Mouse (Mus musculus): ENCODE measurements around the gene Sesn1. TPM values are rescaled to one million over a fixed set of nuclear protein-coding genes. Genes with fewer than 3 reads are reported as not detected.
A peak's percentile ranks its signal among the peaks of the same experiment; 100 is the strongest.

Sesn1 gene
- polyA plus RNA-seq, 1 experiment from 2014 or later = 36.6 TPM

DNA sequence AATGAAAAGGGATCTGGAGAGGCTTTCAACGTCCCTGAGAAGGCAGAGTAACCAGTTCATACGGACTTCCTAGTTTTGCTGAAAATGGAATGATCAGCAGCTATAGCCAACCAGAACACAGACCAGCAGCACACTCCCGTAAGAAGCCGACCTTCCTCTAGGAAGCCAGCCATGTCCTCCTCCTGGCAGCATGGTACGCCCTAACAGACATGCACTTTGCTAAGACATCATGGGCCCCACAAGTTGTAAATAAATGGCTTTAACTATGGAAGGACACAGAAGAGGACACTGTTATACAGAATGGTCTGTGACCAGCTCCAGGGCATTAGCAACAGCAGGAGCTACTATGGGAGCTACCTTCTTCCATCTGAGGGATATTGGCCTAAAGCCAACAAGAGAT lies 123.2 kb downstream of the Sesn1 start:
- DNase-seq (ENCODE audit: low spot score) (no peak), ATAC-seq (no peak)
- Histone ChIP-seq H3K9me3 (ENCODE audit: low read length) (no peaks in the 10 kb centered on the region), H3K36me3 (ENCODE audit: insufficient read depth, low read length) (no peaks in the 10 kb centered on the region), H3K27me3 (replicated peaks; ENCODE audit: insufficient read depth, low read length) (no peaks in the 10 kb centered on the region), H3K27ac (ENCODE audit: low read length) (no peak overlapping the region), H3K4me3 (ENCODE audit: low read depth, low read length) (no peak overlapping the region), H3K9ac (replicated peaks; ENCODE audit: low read depth) (no peak overlapping the region), H3K4me2 (replicated peaks; ENCODE audit: low read depth, low read length) (no peak overlapping the region), H3K4me1 (ENCODE audit: insufficient read depth, low read depth, low read length) (peaks cover 16% of the 10 kb centered on the region)
- TF ChIP-seq EP300 (IDR thresholded peaks at IDR 0.05) (no peak), CTCF (IDR thresholded peaks at IDR 0.05) (no peak)
- WGBS = 71% methylated on average over 5 of the region's 5 CpGs

DNA sequence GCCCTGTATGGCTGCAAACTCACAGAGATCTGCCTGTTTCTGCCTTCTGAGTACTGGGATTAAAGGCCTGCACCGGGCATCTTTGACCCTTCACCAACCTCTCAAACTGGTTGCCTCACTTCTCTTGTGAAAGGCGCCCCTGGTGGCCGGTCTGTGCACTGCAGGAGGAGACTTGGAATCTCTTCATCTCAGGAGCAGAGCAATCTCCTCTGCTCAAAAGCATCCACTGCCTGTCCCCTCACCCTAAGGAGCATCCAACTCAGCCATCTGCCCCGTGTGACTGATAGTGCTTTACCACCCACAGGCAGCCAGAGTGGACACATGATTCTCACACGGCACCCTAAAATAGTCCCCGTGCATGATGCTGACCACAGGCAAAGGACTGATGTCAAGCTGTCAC lies 123.8 kb downstream of the Sesn1 start:
- Histone ChIP-seq H3K4me1 (ENCODE audit: insufficient read depth, low read depth, low read length) (peaks cover 16% of the 10 kb centered on the region), H3K4me2 (replicated peaks; ENCODE audit: low read depth, low read length) (no peak overlapping the region), H3K4me3 (ENCODE audit: low read depth, low read length) (no peak overlapping the region), H3K9ac (replicated peaks; ENCODE audit: low read depth) (no peak overlapping the region), H3K9me3 (ENCODE audit: low read length) (no peaks in the 10 kb centered on the region), H3K36me3 (ENCODE audit: insufficient read depth, low read length) (no peaks in the 10 kb centered on the region), H3K27ac (ENCODE audit: low read length) (no peak overlapping the region), H3K27me3 (replicated peaks; ENCODE audit: insufficient read depth, low read length) (no peaks in the 10 kb centered on the region)
- no peak for TF ChIP-seq EP300 (IDR thresholded peaks at IDR 0.05)
- TF ChIP-seq CTCF (IDR thresholded peaks at IDR 0.05) = peak; percentile 74
- ATAC-seq (no peak), DNase-seq (ENCODE audit: low spot score) (peak; percentile 22)
- WGBS = 59% methylated on average over 6 of the region's 6 CpGs

DNA sequence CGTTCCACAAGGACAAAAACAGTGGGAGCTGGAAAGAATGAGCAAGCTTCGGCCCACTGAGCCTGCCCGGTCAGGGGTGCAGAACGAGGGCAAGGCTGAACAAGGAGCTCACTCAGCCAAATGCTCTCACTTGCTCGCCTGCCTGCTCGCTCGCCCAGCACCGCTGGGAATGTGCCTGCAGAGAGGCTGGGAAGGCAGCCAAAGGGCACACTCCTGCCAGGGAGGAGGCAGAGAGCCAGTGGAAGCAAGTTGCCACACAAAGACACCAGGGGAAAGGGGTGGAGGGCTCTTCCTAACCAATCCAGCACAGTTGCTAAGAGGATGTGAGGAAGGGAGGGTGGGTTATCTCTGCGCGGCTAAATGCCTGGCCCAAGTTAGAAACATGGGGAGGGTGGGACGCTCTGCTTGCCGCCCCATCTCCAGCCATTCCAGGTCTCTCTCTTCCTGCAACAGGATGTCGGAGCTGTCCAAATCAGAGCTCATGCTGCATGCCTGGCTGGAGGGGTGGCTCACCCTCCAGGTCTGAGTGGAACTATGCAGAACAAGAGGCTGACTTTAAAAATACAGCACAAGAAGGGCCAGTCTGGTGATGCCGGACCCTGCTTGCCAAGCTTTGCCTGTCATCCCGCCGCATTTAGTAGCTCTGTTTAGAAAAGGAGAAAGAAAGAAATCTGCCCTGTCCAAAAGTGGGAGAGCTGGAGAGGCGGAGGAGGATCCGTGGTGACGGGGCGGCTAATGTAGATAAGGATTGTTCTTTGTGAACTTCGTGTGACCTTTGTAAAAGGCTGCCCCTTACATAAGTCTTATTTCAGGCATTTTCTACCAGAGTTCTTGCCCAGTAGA lies 125.1 kb downstream of the Sesn1 start:
- Histone ChIP-seq H3K27me3 (replicated peaks; ENCODE audit: insufficient read depth, low read length) (no peaks in the 10 kb centered on the region), H3K9me3 (ENCODE audit: low read length) (no peaks in the 10 kb centered on the region), H3K4me3 (ENCODE audit: low read depth, low read length) (no peak overlapping the region), H3K4me2 (replicated peaks; ENCODE audit: low read depth, low read length) (peak overlapping the region; percentile 41), H3K27ac (ENCODE audit: low read length) (peak overlapping the region; percentile 17; the same call in 1 of the 2 replicates), H3K9ac (replicated peaks; ENCODE audit: low read depth) (no peak overlapping the region), H3K4me1 (ENCODE audit: insufficient read depth, low read depth, low read length) (peaks cover 16% of the 10 kb centered on the region), H3K36me3 (ENCODE audit: insufficient read depth, low read length) (no peaks in the 10 kb centered on the region)
- 6% methylated on average over 21 of the region's 21 CpGs for WGBS
- ATAC-seq (peak; percentile 73), DNase-seq (ENCODE audit: low spot score) (peak; percentile 80)
- 0 out of 2 replicates have a peak, but pooled peaks have one; percentile 8 for TF ChIP-seq EP300 (IDR thresholded peaks at IDR 0.05)
- TF ChIP-seq CTCF (IDR thresholded peaks at IDR 0.05) = no peak

DNA sequence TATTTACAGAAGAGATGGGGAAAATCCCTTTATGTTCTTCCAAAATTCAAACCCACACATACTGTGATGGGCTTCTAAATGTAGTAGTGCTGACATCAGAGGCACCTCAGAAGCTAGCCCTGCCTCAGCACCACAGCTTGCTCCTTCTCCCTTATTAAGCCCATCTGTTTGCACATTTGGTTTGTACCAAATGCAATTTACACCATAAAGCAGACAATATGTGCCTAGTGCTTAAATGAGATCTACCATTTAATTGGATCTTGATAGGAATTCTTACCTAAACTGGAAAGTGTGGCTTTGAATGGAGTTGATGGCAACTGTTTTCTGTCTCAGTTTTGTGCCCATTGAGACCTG lies 125.7 kb downstream of the Sesn1 start:
- Histone ChIP-seq H3K4me3 (ENCODE audit: low read depth, low read length) (no peak overlapping the region), H3K4me1 (ENCODE audit: insufficient read depth, low read depth, low read length) (peaks cover 16% of the 10 kb centered on the region), H3K36me3 (ENCODE audit: insufficient read depth, low read length) (no peaks in the 10 kb centered on the region), H3K27me3 (replicated peaks; ENCODE audit: insufficient read depth, low read length) (no peaks in the 10 kb centered on the region), H3K9me3 (ENCODE audit: low read length) (no peaks in the 10 kb centered on the region), H3K9ac (replicated peaks; ENCODE audit: low read depth) (no peak overlapping the region), H3K27ac (ENCODE audit: low read length) (no peak overlapping the region), H3K4me2 (replicated peaks; ENCODE audit: low read depth, low read length) (peak overlapping the region; percentile 41; the same call in 1 of the 2 replicates)
- DNase-seq (ENCODE audit: low spot score) (no peak), ATAC-seq (peak; percentile 5)
- TF ChIP-seq EP300 (IDR thresholded peaks at IDR 0.05) (no peak), CTCF (IDR thresholded peaks at IDR 0.05) (no peak)

DNA sequence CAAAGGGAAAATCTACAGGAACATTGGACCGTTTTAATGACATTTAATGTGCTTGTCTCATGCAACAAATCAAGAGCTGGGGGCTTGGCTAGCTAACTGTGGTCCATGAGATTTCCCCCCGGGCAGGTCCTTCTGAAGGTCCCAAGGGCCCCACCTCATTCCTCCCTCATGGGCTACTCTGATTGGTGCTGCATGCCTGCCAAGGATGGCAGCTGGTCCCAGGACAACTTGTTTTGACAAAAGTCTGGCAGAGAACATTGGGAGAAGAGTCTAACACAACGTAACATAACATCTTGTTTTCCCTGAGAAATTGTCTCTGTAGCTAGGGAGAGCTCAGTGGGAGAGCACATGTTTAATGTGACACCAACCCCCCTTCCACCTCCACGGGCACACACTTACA lies 126.4 kb downstream of the Sesn1 start:
- H3K36me3 ChIP-seq (ENCODE audit: insufficient read depth, low read length) = no peaks in the 10 kb centered on the region
- H3K9me3 ChIP-seq (ENCODE audit: low read length) = no peaks in the 10 kb centered on the region
- no peak overlapping the region for H3K4me2 ChIP-seq (replicated peaks; ENCODE audit: low read depth, low read length)
- ATAC-seq (peak; percentile 60), DNase-seq (ENCODE audit: low spot score) (peak; percentile 81)
- peaks cover 16% of the 10 kb centered on the region for H3K4me1 ChIP-seq (ENCODE audit: insufficient read depth, low read depth, low read length)
- H3K4me3 ChIP-seq (ENCODE audit: low read depth, low read length) = no peak overlapping the region
- TF ChIP-seq CTCF (IDR thresholded peaks at IDR 0.05) (no peak), EP300 (IDR thresholded peaks at IDR 0.05) (peak; percentile 79; the same call in 1 of the 2 replicates)
- 0 out of 2 replicates have a peak overlapping the region, but pooled peaks have one; percentile 11 for H3K27ac ChIP-seq (ENCODE audit: low read length)
- no peaks in the 10 kb centered on the region for H3K27me3 ChIP-seq (replicated peaks; ENCODE audit: insufficient read depth, low read length)
- 53% methylated on average over 4 of the region's 4 CpGs for WGBS
- H3K9ac ChIP-seq (replicated peaks; ENCODE audit: low read depth) = no peak overlapping the region

DNA sequence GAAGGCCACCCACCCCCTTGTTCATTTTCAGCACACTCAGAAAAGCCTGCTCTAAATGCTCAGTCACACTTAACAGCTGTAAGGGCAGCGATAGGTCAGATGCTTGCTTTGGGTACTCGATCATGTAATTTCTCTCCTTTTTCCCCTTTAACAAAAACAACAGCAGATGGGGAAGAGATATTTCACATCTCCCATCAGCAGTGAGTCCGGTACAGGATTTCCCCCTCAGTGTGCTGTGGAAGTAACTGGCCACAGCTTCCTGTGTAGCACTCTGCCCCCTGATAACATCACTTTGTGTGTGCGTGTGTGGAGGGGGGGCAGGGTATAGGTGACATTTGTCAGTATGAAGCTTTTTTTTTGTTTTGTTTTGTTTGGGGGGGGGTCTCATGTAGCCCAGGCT lies 127.4 kb downstream of the Sesn1 start:
- WGBS = 26% methylated on average over 4 of the region's 4 CpGs
- H3K27ac ChIP-seq (ENCODE audit: low read length) = no peak overlapping the region

More for the DNA sequence above, 127.4 kb downstream of the Sesn1 start:
- ATAC-seq (peak; percentile 18), DNase-seq (ENCODE audit: low spot score) (peak; percentile 68)
- no peak for TF ChIP-seq CTCF (IDR thresholded peaks at IDR 0.05)
- peak; percentile 46; the same call in 1 of the 2 replicates for TF ChIP-seq EP300 (IDR thresholded peaks at IDR 0.05)
- Histone ChIP-seq H3K27me3 (replicated peaks; ENCODE audit: insufficient read depth, low read length) (no peaks in the 10 kb centered on the region), H3K9me3 (ENCODE audit: low read length) (no peaks in the 10 kb centered on the region), H3K4me3 (ENCODE audit: low read depth, low read length) (no peak overlapping the region), H3K4me1 (ENCODE audit: insufficient read depth, low read depth, low read length) (peaks cover 16% of the 10 kb centered on the region), H3K4me2 (replicated peaks; ENCODE audit: low read depth, low read length) (no peak overlapping the region), H3K36me3 (ENCODE audit: insufficient read depth, low read length) (no peaks in the 10 kb centered on the region), H3K9ac (replicated peaks; ENCODE audit: low read depth) (no peak overlapping the region)
